Mouse (Mus musculus) gonadal fat pad, adult 2 months (tissue): ENCODE data around the gene 4930550L24Rik. TPM values are rescaled to one million over a fixed set of nuclear protein-coding genes. Genes with fewer than 3 reads are reported as not detected.

Experiments used
- DNase-seq: peaks from one replicate; pipeline ENCODE4 v3.0.0-alpha.2; 2012; ENCODE audit warnings: low read depth
- polyA plus RNA-seq: library from polyadenylated mRNA; depleted of rRNA; stranded (reverse); fragments of >200 nt; gene quantifications from 2 replicates; pipeline ENCODE4 v1.2.3, GENCODE M21; 2012; rRNA removed

The 4930550L24Rik gene
- not detected in 2 replicates for polyA plus RNA-seq

- no peak for DNase-seq
Observed at GRCm38 (mm10) chrX:58909060-58909459, at the start of gene 4930550L24Rik. TSS of gene 4930550L24Rik (plus strand) at chrX:58909360.

- DNase-seq: no peak
Observed at GRCm38 (mm10) chrX:58900753-58901152, 8.4 kb upstream of the 4930550L24Rik start.

DNA sequence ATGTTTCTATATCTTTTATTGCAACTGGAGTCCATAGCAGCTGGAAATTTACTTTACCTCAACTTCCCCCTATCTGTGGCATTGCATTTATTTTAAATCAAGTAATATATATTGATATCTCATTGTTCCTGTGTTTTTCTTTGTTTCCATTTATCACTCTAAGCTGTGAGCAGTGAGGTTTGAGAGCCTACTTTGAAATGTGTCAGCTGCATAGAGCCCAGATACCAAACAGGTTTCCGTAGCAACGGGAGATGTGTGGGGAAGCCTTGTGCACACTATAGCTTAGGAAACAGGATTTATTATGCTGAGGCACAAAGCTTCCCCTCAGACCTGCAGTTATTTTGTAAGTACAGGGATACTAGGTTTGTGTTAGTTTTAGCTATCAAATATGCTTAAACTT, 58.8 kb downstream of the 4930550L24Rik start:
- DNase-seq: no peak
